Mouse (Mus musculus) G1E (cell line): ENCODE data around the gene Pofut2.

Source experiments
- CTCF ChIP-seq: IDR thresholded peaks from 2 replicates; pipeline ENCODE4 v1.5.1; 2012; ENCODE audit warnings: low read depth, low read length, inconsistent platforms, mixed read lengths
- GATA1 ChIP-seq: IDR thresholded peaks from 2 replicates; pipeline ENCODE4 v1.6.1; 2012; ENCODE audit warnings: borderline replicate concordance, low read length, inconsistent platforms, mixed read lengths

- TF ChIP-seq GATA1 (no peak), CTCF (no peak)
These were observed 3.3 kb upstream of the Pofut2 start for GRCm38 (mm10) chr10:77255676-77256075.
